Mouse (Mus musculus) kidney, adult 9 months (tissue): ENCODE results near the gene Tpr.

Experiments
- DNase-seq: peaks from one replicate; pipeline ENCODE4 v3.0.0; 2022

The Tpr gene

DNA sequence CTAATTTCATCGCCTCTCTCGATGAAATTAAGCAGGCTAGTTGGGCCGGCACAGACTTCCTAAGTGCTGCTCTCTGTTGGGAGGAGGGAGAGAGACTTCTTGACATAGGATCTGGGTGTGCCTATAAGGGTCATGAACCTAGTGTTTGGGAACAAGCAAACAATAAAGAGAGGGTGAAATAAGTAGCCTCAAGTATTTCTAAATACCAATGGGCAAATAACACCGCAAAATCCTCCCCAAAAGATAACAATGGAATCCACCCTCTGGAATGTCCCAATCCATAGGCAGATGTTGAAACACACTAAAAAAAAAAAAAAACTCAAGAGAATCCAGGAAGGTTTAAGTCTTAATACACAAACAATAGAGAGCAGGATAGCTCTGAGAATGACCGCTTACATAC is 70.4 kb downstream of the Tpr start:
- no peak for DNase-seq

DNA sequence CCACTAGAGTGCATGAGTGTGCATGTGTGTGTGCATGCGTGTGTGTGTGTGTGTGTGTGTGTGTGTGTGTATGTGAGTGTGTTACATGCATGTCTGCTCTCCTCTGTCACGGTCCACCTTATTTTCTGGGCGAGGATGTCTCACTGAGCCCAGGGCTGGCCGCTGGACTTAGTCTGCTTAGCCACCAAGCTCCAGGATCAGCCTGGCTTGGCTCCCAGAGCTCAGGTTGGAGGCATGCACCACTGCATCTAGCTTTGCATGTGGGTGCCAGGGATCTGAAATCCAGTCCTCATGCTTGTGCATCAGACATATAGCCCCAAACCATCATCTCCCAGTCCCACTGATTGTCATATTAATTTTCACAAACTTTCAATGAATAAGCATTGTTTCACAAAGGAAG is 71.1 kb downstream of the Tpr start:
- DNase-seq: no peak

DNA sequence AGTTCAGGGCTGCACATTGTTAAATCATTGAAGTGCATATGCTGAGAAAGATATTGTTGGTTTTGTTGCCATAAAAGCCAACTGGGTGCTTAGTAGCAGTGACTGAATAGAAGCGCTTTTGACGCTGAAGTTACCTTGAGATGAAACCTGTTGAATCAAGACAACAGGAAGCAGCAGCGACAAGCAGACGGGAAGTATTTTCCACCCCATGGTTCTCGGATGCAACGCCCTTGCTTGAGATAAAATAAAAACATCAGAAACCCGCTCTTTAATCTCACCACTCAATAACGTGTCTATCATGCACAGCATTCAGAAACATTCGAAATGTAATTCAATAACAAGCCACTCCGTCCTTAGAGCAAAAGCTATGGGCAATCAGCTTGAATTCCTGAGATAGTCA is 72.7 kb downstream of the Tpr start:
- DNase-seq: no peak

DNA sequence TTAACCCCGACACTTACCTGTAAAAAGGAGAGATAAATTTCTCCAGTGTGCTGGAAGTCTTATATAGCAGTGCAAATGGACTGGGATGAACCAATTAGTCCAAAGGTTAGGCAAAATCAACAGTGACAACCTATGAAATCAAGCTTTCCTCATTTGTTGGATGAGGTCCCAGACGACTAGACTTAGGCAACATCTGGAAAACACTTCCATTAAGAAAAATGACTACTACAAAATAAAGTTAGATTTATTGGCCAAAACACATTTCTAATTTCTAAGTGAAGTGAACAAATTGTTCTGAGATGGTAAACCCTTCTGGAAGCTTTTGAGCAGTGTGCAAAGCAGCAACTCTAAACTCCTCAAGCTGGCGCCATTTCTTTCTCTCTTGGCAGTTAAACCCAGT is 73.5 kb downstream of the Tpr start, which contains the start of gene Prg4:
Prg4 (minus strand) TSS at position 34 of the 400 bp plus-strand sequence.
- DNase-seq: peak; percentile 13

DNA sequence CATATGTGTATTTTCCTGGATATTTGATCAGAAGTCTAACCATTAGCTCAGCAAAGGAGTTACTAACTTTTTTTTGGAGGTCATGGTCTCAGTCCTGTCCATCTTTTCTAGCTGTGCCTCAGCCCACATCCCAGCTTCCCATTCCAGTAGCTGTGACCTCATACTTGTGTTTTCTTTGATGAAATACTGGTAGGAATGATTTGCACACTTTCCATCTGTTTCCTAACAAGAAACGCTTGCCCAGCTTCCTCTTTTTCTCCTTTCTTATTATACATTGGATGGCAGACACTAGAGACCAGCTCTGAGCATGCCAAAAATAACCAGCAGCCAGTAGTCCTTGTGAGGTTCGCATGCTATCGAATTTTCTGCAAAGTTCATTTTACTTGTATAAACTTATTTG is 77.4 kb downstream of the Tpr start:
- DNase-seq: no peak

DNA sequence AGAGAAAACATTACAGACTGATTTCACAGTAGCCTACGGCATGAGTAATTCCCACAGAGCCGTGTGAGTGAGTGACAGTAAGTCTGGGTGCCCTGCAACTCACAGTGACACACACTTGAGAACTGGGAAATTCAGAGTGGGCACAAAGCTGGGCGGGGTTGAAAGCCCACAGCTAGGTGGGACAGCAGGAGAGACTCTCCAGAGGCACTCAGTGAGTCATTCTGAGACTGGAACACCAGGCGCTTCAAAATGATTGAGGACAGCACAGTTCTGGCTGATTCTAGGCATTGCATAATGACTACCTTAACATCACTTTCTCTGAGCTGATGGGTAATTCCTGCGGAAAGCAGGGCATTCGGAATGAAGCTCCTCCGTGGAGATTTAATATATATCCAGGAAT is 79.9 kb downstream of the Tpr start:
- DNase-seq: no peak

DNA sequence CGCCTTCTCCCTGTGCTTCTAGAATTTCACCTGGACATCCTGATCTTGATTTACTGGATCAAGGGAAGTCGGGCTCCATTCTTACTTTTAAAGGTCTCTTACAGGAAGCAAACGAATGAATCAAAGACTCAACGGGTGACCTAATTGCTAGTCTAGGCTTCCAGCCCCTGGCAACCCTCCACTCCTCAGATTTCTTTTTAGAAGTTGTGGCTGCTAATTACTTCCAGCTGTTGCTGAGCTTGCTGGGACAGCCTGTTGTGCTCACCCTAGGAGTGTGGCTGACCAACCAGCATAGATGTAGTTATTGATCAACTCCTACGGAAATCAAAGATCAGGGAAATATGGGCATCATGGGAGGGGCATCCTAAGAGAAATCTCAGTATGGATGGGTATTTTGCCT is 88.0 kb downstream of the Tpr start:
- DNase-seq: no peak

DNA sequence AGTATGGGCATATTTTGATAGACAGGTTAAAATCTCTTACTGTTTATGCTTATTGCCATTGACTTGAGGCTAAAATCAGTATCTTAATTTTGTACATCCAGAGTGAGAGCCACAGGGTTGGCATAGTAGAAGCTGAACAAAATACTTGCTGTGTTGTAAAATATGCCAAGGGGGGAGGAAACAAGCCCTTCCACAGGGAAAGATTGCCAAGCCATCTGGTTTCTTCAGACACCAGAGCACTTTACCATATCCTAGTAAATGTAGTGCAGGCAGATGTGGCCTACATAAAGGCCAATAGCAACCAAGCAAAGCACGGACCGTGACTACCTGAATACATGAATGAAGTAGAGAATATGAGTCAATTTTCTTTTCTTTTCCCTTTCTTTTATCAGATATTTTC is 96.5 kb downstream of the Tpr start:
- DNase-seq: no peak

DNA sequence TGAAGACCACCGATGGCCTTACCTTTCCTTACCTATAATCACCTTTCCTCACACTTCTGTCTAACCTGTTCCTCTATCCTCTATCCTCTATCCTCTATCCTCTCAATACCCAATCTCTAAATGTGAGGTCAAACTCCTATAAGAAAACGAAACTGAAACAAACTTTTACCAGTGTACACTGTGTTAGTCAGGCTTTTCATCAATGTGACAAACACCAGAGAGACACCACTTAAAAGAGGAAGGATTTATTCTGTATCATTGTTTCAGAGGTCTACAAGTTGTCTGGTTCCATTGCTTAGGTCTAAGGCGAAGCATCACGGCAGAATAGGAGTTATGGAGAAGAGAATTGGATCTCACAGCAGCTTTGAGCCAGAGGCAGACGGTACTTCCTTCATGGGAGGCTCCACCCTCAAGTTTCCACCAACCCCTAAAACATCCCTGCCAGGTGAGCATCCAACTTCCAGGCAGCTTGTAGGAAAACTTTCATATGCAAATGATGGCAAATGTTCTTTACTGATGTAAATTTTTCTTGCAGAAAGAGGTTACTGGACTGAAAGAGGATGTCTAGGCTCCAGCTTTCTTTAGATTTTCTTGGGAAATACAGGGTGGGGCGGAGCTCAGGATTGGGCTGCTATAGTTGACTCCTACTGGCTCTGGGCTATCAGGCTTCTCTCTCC is 104.1 kb downstream of the Tpr start:
- DNase-seq: no peak

DNA sequence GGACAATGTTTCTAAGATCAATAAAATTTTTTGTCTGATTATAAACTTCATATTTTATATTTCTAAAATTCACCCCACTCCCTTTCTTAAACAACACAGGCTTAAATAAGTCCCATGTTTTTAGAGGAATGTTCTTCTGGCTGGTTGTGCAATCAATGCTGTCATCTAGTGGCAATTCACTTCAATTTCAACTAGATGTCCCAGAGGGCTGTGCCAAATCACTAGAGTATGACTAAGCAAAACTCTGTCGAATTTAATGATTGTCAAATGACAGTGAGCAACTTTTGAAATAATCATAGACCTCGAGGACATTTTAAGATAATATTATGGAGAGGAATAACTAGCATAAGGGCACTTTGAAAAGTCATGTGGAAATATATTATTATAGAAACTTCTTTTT is 105.1 kb downstream of the Tpr start:
- DNase-seq: peak; percentile 69

DNA sequence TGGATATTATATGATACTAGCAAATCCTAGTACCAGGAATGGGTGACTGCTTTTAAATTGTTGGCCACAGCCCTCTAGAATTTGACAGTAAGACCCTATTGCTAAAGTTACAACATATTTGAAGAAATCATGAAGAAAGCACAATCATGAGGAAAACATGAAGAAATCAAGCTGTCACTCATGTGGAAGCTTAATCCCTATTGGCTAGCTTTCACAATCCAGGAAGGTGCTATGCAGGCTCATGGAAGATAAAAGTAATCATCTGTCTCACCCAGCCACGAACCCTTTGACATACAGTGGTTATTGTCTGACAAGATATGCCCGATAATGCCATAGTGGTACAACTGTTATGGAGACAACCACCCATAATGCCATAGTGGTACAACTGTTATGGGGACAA is 105.5 kb downstream of the Tpr start:
- no peak for DNase-seq
